Mouse (Mus musculus) hindbrain, postnatal 0 days (tissue): ENCODE results near the gene Mllt10. TPM values are rescaled to one million over a fixed set of nuclear protein-coding genes. Genes with fewer than 3 reads are reported as not detected.
A peak's percentile ranks its signal among the peaks of the same experiment; 100 is the strongest.

Source experiments
- ATAC-seq: fragments of 200-750 bp; cut with Nextera tagmentation; 2 replicates; pipeline ENCODE4 v1.8.0; 2017; ENCODE audit warnings: mild to moderate bottlenecking, moderate TSS enrichment, moderate library complexity
- DNase-seq: peaks from one replicate; pipeline ENCODE4 v3.0.0-alpha.2; 2015; ENCODE audit warnings: low spot score
- H3K27ac ChIP-seq: fragments of 300-500 bp; sonication (generic); 2 replicates; pipeline ENCODE4 v1.5.1; 2014; ENCODE audit warnings: mild to moderate bottlenecking
- H3K27me3 ChIP-seq: fragments of 300-500 bp; sonication (generic); 2 replicates; pipeline ENCODE4 v1.6.1; 2014; ENCODE audit warnings: low read length, mixed read lengths; ENCODE audit not compliant: insufficient read depth
- H3K36me3 ChIP-seq: fragments of 300-500 bp; sonication (generic); 2 replicates; pipeline ENCODE4 v1.6.1; 2014; ENCODE audit warnings: low read length, mixed read lengths; ENCODE audit not compliant: insufficient read depth
- H3K4me1 ChIP-seq: fragments of 300-500 bp; sonication (generic); 2 replicates; pipeline ENCODE4 v1.6.1; 2014; ENCODE audit warnings: antibody characterized with exemption, low read length, mixed read lengths; ENCODE audit not compliant: insufficient read depth
- H3K4me2 ChIP-seq: fragments of 300-500 bp; sonication (generic); 2 replicates; pipeline ENCODE4 v1.6.1; 2014; ENCODE audit warnings: low read depth, mild to moderate bottlenecking, low read length, moderate library complexity, mixed read lengths
- H3K4me3 ChIP-seq: fragments of 300-500 bp; sonication (generic); 2 replicates; pipeline ENCODE4 v1.5.1; 2014; ENCODE audit warnings: low read length
- H3K9ac ChIP-seq: fragments of 300-500 bp; sonication (generic); replicated peaks from 2 replicates; pipeline ENCODE4 v1.6.1; 2014; ENCODE audit warnings: mild to moderate bottlenecking, low read length, moderate library complexity, mixed read lengths
- H3K9me3 ChIP-seq: fragments of 300-500 bp; sonication (generic); 2 replicates; pipeline ENCODE4 v1.6.1; 2016; ENCODE audit warnings: low read length, mixed read lengths
- CTCF ChIP-seq: IDR thresholded peaks from 2 replicates; pipeline ENCODE4 v1.5.1; 2016; ENCODE audit warnings: antibody characterized with exemption, control low read depth, low read depth
- WGBS: fragments of 180-500 bp; shearing (Covaris S2); extraction: QIAGEN DNeasy Blood & Tissue Kit; methylation state at CpG from one replicate; pipeline ENCODE4 v1.1.7; 2014; 5-methylcytosine and 5-hydroxymethylcytosine counted together
- polyA plus RNA-seq: library from polyadenylated mRNA; unstranded; fragments of >200 nt; fragmentation: Nextera tagmentation; extraction: Ambion mirVana; gene quantifications from 2 replicates; pipeline ENCODE4 v1.2.1, GENCODE M21; 2015
- total RNA-seq: library from RNA; depleted of rRNA; stranded (reverse); fragments of >200 nt; gene quantifications from 2 replicates; pipeline ENCODE4 v1.2.3, GENCODE M21; 2014

Mllt10 gene
- total and polyA plus RNA-seq, 2 experiments from 2014 or later, result 25.6 to 30.0 TPM

DNA sequence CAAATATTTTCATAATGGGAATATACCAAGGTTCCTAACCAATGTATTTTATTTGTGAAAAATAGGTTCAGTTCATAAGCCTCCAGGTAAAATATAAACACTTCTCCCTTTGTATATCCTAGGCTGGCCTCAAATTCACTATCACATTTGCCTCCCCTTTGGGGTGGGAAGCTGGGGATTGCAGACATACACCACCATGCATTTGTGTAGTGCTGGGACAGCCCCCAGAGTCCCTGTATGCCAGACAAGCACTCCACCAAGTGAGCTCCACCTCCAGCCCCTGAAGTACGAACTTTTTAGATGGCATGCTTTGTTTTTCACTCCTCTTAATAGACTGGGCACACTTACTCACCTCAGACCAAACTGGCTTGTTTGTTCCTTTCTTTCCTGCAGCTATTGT, 32.2 kb upstream of the Mllt10 start:
- TF ChIP-seq CTCF, result no peak
- Histone ChIP-seq H3K27me3 (no peaks in the 10 kb centered on the region), H3K27ac (no peak overlapping the region), H3K9me3 (no peaks in the 10 kb centered on the region), H3K4me1 (peaks cover 19% of the 10 kb centered on the region), H3K36me3 (no peaks in the 10 kb centered on the region), H3K4me3 (no peak overlapping the region), H3K9ac (no peak overlapping the region), H3K4me2 (no peak overlapping the region)
- ATAC-seq (no peak), DNase-seq (no peak)
- WGBS, result 52% methylated on average over 1 of the region's 1 CpGs

DNA sequence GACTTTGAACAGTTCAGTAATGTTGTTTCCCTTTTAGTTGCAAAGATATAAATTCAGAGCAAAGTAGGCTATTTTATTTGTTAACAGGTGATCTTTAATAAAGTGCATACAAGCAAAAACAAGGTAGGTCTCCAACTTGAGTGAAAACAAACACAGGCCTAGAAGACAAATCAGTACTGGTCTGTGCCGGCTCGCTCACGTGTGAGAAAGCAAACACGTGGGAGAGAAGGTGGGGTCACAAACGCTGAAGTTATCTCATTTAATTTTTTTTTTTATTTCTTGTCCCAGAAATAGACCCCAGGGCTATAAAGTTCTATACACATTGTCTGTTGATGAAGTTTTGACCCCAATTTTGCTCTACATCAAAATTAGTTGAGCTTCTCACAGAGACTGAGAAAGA, 29.9 kb upstream of the Mllt10 start:
- ATAC-seq (no peak), DNase-seq (no peak)
- H3K9ac ChIP-seq, result no peak overlapping the region
- H3K4me2 ChIP-seq, result peak overlapping the region; percentile 99
- no peak overlapping the region for H3K4me3 ChIP-seq
- WGBS, result 55% methylated on average over 5 of the region's 5 CpGs
- H3K36me3 ChIP-seq, result no peaks in the 10 kb centered on the region
- no peaks in the 10 kb centered on the region for H3K27me3 ChIP-seq
- H3K4me1 ChIP-seq, result peaks cover 19% of the 10 kb centered on the region
- H3K9me3 ChIP-seq, result no peaks in the 10 kb centered on the region
- H3K27ac ChIP-seq, result no peak overlapping the region
- no peak for TF ChIP-seq CTCF

DNA sequence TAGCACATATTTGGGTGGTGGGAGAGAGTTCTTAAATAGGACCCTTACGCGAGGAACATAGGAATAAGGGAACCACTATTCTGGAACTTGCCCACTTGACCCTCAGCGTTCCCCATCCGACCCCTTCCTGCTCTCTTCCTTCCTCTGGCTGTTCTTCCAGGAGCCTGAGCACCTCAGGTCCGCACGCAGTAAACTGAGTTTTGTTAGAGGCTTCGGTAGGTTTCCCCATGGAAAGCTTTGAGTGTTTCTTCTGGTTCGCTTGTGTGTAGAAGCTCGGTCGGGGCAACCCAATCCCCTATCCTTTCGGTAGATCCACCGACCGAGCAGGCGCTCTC, 29.3 kb upstream of the Mllt10 start:
- no peak overlapping the region for H3K27ac ChIP-seq
- ATAC-seq, result no peak
- H3K9me3 ChIP-seq, result no peaks in the 10 kb centered on the region
- peaks cover 19% of the 10 kb centered on the region for H3K4me1 ChIP-seq
- H3K4me2 ChIP-seq, result peak overlapping the region; percentile 99
- WGBS, result 2% methylated on average over 14 of the region's 14 CpGs
- peak overlapping the region; percentile 51 for H3K9ac ChIP-seq
- no peak for DNase-seq
- no peaks in the 10 kb centered on the region for H3K36me3 ChIP-seq
- peak overlapping the region; percentile 55 for H3K4me3 ChIP-seq
- no peaks in the 10 kb centered on the region for H3K27me3 ChIP-seq
- no peak for TF ChIP-seq CTCF

DNA sequence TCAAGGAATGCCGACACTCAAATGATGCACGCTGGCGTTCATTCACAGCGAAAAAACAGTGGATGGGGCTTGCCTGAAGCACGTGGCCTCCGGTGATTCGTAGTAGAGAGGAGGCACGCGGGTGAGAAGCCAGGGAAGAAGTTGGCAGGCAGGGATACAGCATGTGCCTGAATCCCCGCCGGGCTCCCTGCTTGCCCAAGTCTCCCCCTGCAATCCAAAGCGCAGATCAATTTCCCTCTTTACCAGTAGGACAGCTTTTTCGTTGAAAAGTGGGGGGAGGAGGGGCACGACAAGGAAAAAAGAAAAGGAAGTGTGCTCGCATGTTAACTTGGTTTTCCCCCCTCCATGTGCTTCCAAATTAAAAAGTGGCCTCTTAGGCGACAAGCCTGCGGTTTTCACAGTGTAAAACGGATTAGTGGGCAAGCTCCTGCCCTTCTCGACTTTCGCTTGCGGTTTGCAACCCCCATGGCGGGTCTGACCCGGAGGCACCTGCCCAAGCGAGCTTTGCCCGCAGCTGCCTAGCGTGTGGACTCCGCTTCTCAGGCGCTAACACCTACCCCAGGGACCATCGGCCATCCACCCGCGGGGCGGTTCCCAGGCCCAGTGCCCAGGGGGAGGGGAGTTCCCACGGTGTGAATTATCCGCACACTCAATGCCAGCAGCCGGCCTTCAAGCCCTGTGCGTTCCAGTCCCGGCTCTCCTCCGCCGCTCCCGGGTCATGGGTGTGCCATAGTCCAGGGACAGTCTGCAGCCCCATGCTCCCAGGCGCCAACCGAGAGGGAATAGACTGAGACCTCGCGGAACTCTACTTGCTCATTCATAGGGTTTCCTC, 28.7 kb upstream of the Mllt10 start:
- peak; percentile 24; the same call in 1 of the 2 replicates for TF ChIP-seq CTCF
- Histone ChIP-seq H3K9ac (peak overlapping the region; percentile 51), H3K27ac (0 out of 2 replicates have a peak overlapping the region, but pooled peaks have one; percentile 32), H3K4me3 (peak overlapping the region; percentile 55), H3K9me3 (no peaks in the 10 kb centered on the region), H3K4me1 (peaks cover 22% of the 10 kb centered on the region), H3K27me3 (no peaks in the 10 kb centered on the region), H3K4me2 (peak overlapping the region; percentile 99), H3K36me3 (no peaks in the 10 kb centered on the region)
- DNase-seq (peak; percentile 70), ATAC-seq (no peak)
- WGBS, result under 1% methylated on average over 44 of the region's 44 CpGs

- peak; percentile 97 for TF ChIP-seq CTCF
- peak; percentile 89 for ATAC-seq
- Histone ChIP-seq H3K4me1 (peaks cover 31% of the 10 kb centered on the region), H3K4me2 (peak overlapping the region; percentile 99), H3K4me3 (peak overlapping the region; percentile 55), H3K27me3 (no peaks in the 10 kb centered on the region), H3K27ac (peak overlapping the region; percentile 85), H3K36me3 (no peaks in the 10 kb centered on the region), H3K9ac (peak overlapping the region; percentile 70), H3K9me3 (no peaks in the 10 kb centered on the region)
- peak; percentile 96 for DNase-seq
- WGBS, result under 1% methylated on average over 43 of the region's 44 CpGs
These were observed 27.4 kb upstream of the Mllt10 start for GRCm38 (mm10) chr2:18027448-18028139.

- H3K4me2 ChIP-seq, result peak overlapping the region; percentile 99
- TF ChIP-seq CTCF, result no peak
- peak overlapping the region; percentile 85 for H3K27ac ChIP-seq
- H3K9me3 ChIP-seq, result no peaks in the 10 kb centered on the region
- H3K36me3 ChIP-seq, result no peaks in the 10 kb centered on the region
- H3K4me1 ChIP-seq, result peaks cover 31% of the 10 kb centered on the region
- under 1% methylated on average over 58 of the region's 61 CpGs for WGBS
- no peaks in the 10 kb centered on the region for H3K27me3 ChIP-seq
- DNase-seq (peak; percentile 87), ATAC-seq (peak; percentile 72)
- peak overlapping the region; percentile 70 for H3K9ac ChIP-seq
- peak overlapping the region; percentile 55 for H3K4me3 ChIP-seq
These were observed 26.7 kb upstream of the Mllt10 start for GRCm38 (mm10) chr2:18028140-18029021.
